In the genomic region with DNA sequence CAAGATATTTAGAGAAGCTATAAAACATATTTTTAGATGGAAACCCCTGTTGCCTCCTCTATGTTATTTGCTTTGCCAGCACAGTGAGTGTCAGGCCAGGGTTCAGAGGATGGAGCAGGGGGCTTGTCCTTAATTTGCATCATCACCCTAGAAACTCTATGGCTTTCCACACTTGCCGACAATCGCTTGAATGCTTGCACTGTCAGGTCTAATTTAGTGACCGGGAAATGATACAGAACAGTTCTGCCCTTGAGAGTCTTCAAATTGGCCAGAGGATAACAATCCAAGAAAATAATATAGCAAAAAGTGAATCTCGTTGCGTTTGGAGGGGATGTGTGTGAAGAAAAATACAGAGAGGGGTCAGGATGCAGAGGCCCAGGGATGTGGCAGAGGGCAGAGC, we compare ENCODE assay signal across 28 mouse cellular contexts.
"Had no signal": no experiment of that assay in that cellular context is flagged by ENCODE, and none has a peak within 500 bp of the region (broad histone marks: within the 10 kb centered on the region; RNA-seq: fewer than 3 reads in every experiment).

No protein-coding gene starts in this region.

- H3K4me2 ChIP-seq: embryonic facial prominence, embryonic 12.5 days; embryonic facial prominence, embryonic 13.5 days; embryonic facial prominence, embryonic 15.5 days; forebrain, embryonic 12.5 days; forebrain, embryonic 13.5 days; forebrain, embryonic 15.5 days; heart, embryonic 11.5 days had no signal

- H3K4me3 ChIP-seq: embryonic facial prominence, embryonic 12.5 days; embryonic facial prominence, embryonic 13.5 days; embryonic facial prominence, embryonic 15.5 days; erythroblast, embryonic 14.5 days; forebrain, embryonic 10.5 days; forebrain, embryonic 12.5 days; forebrain, embryonic 13.5 days; forebrain, embryonic 15.5 days; gastrocnemius, adult 2 months; heart, adult 2 months; heart, embryonic 10.5 days had no signal

- H3K4me1 ChIP-seq: embryonic facial prominence, embryonic 12.5 days; embryonic facial prominence, embryonic 13.5 days; embryonic facial prominence, embryonic 15.5 days; forebrain, embryonic 10.5 days; forebrain, embryonic 12.5 days; forebrain, embryonic 13.5 days; forebrain, embryonic 15.5 days had no signal

- H3K27ac ChIP-seq: embryonic facial prominence, embryonic 12.5 days; embryonic facial prominence, embryonic 13.5 days; embryonic facial prominence, embryonic 15.5 days; forebrain, embryonic 10.5 days; forebrain, embryonic 12.5 days; forebrain, embryonic 13.5 days; forebrain, embryonic 15.5 days; gastrocnemius, adult 2 months; heart, adult 2 months; heart, embryonic 10.5 days had no signal

- H3K36me3 ChIP-seq: embryonic facial prominence, embryonic 12.5 days; embryonic facial prominence, embryonic 13.5 days; embryonic facial prominence, embryonic 15.5 days; forebrain, embryonic 10.5 days; forebrain, embryonic 12.5 days; forebrain, embryonic 15.5 days; heart, embryonic 10.5 days had no signal

- H3K9me3 ChIP-seq: embryonic facial prominence, embryonic 12.5 days; embryonic facial prominence, embryonic 13.5 days; embryonic facial prominence, embryonic 15.5 days; forebrain, embryonic 10.5 days; forebrain, embryonic 12.5 days; forebrain, embryonic 13.5 days; forebrain, embryonic 15.5 days; heart, embryonic 10.5 days had no signal

- ATAC-seq: forebrain, embryonic 13.5 days; forebrain, embryonic 14.5 days; forebrain, embryonic 15.5 days; forebrain, embryonic 16.5 days; forebrain, postnatal 0 days had no signal

- H3K9ac ChIP-seq: embryonic facial prominence, embryonic 12.5 days; embryonic facial prominence, embryonic 13.5 days; embryonic facial prominence, embryonic 15.5 days; forebrain, embryonic 12.5 days; forebrain, embryonic 13.5 days; forebrain, embryonic 15.5 days; forebrain, postnatal 0 days had no signal

- H3K27me3 ChIP-seq: embryonic facial prominence, embryonic 12.5 days; embryonic facial prominence, embryonic 13.5 days; embryonic facial prominence, embryonic 15.5 days; forebrain, embryonic 12.5 days; forebrain, embryonic 13.5 days; forebrain, embryonic 15.5 days had no signal

- DNase-seq: cerebellum, adult 8-10 months; cerebellum, adult 9-10 months; cerebellum, adult 9-11 months; cerebellum, postnatal 10 days; cerebellum, postnatal 14 days; cerebellum, postnatal 25 days; cerebellum, postnatal 36 days; embryo, embryonic 11 days; forebrain, postnatal 0 days; gastrocnemius, adult 2 months; gastrocnemius, postnatal 10 days; gastrocnemius, postnatal 14 days; gastrocnemius, postnatal 25 days; gastrocnemius, postnatal 36 days; heart, adult 18-20 months; heart, adult 2 months had no signal
